Mouse (Mus musculus) kidney, embryonic 16.5 days (tissue): ENCODE results near the gene Il17re. TPM values are rescaled to one million over a fixed set of nuclear protein-coding genes. Genes with fewer than 3 reads are reported as not detected.

Experiments
- ATAC-seq: fragments of 200-750 bp; cut with Nextera tagmentation; 2 replicates; pipeline ENCODE4 v1.8.0; 2017; ENCODE audit warnings: moderate TSS enrichment; ENCODE audit not compliant: low FRiP score, low TSS enrichment
- H3K27ac ChIP-seq: fragments of 300-500 bp; sonication (generic); 2 replicates; pipeline ENCODE4 v1.5.1; 2014; ENCODE audit warnings: low read length
- H3K27me3 ChIP-seq: fragments of 300-500 bp; sonication (generic); 2 replicates; pipeline ENCODE4 v1.6.1; 2014; ENCODE audit warnings: low read length, control low read depth, mixed read lengths; ENCODE audit not compliant: insufficient read depth
- H3K36me3 ChIP-seq: fragments of 300-500 bp; sonication (generic); 2 replicates; pipeline ENCODE4 v1.6.1; 2014; ENCODE audit warnings: low read length, control low read depth, mixed read lengths; ENCODE audit not compliant: insufficient read depth
- H3K4me1 ChIP-seq: fragments of 300-500 bp; sonication (generic); 2 replicates; pipeline ENCODE4 v1.6.1; 2014; ENCODE audit warnings: low read length, control low read depth, mixed read lengths; ENCODE audit not compliant: insufficient read depth
- H3K4me2 ChIP-seq: fragments of 300-500 bp; sonication (generic); replicated peaks from 2 replicates; pipeline ENCODE4 v1.6.1; 2014; ENCODE audit warnings: low read depth, low read length
- H3K4me3 ChIP-seq: fragments of 300-500 bp; sonication (generic); 2 replicates; pipeline ENCODE4 v1.5.1; 2014; ENCODE audit warnings: mild to moderate bottlenecking, low read length
- H3K9ac ChIP-seq: fragments of 300-500 bp; sonication (generic); replicated peaks from 2 replicates; pipeline ENCODE4 v1.6.1; 2014; ENCODE audit warnings: low read length
- H3K9me3 ChIP-seq: fragments of 300-500 bp; sonication (generic); 2 replicates; pipeline ENCODE4 v1.6.1; 2016; ENCODE audit warnings: low read length, control low read depth
- WGBS: fragments of 180-500 bp; shearing (Covaris S2); extraction: QIAGEN DNeasy Blood & Tissue Kit; methylation state at CpG from one replicate; pipeline ENCODE4 v1.1.7; 2014; 5-methylcytosine and 5-hydroxymethylcytosine counted together
- polyA plus RNA-seq: library from polyadenylated mRNA; unstranded; fragments of >200 nt; fragmentation: Nextera tagmentation; extraction: Ambion mirVana; gene quantifications from 2 replicates; pipeline ENCODE4 v1.2.1, GENCODE M21; 2015

Gene Il17re
- polyA plus RNA-seq, 1 experiment from 2014 or later = 10.1 TPM

DNA sequence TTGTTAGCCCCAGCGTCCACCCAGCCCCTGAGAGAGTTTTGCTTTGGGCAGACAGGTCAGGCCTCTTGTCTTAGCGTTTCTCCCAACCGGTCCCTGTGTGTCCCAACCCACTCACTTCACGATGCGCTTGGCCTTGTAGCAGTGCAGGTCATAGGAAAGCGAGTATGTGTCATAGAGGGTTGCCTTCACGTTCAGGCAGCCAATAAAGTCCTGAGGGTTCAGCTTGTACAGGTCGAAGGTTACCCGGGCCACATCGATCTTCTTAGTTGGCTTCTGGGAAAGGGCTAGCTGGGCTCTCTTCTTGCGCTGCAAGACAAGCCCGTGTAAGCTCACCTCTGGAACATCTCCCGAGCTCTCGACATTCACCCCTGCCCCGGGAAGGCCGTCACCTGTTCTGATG lies 30.3 kb upstream of the Il17re start:
- H3K9me3 ChIP-seq = peaks cover 4% of the 10 kb centered on the region; the same call in 1 of the 2 replicates
- no peaks in the 10 kb centered on the region for H3K27me3 ChIP-seq
- ATAC-seq = no peak
- H3K4me3 ChIP-seq = no peak overlapping the region
- WGBS = 84% methylated on average over 16 of the region's 16 CpGs
- no peak overlapping the region for H3K9ac ChIP-seq
- H3K4me1 ChIP-seq = no peaks in the 10 kb centered on the region
- H3K27ac ChIP-seq = no peak overlapping the region
- no peaks in the 10 kb centered on the region for H3K36me3 ChIP-seq
- H3K4me2 ChIP-seq = no peak overlapping the region

DNA sequence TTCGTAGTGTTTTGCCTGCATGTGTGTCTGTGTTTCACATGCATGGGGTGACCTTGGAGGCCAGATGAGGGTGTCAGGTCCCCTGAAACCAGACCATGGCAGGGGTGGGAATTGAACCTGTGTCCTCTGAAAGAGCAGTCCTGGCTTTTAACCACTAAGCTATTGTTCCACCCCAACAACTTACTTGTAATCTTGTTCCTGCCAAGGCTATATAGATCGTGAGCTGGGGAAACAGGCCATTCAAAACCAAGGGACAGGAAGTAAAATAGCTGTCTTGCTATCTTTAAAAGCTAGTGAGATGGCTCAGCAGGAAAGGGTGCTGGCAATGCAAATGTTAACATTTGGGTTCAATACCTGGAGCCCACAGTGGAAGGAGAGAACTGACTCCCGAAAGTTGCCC lies 28.3 kb upstream of the Il17re start:
- H3K9ac ChIP-seq = no peak overlapping the region
- WGBS = 76% methylated on average over 3 of the region's 3 CpGs
- H3K4me1 ChIP-seq = no peaks in the 10 kb centered on the region
- no peaks in the 10 kb centered on the region for H3K36me3 ChIP-seq
- H3K27me3 ChIP-seq = no peaks in the 10 kb centered on the region
- H3K27ac ChIP-seq = no peak overlapping the region
- no peak for ATAC-seq
- peaks cover 4% of the 10 kb centered on the region; the same call in 1 of the 2 replicates for H3K9me3 ChIP-seq
- H3K4me3 ChIP-seq = no peak overlapping the region
- no peak overlapping the region for H3K4me2 ChIP-seq

DNA sequence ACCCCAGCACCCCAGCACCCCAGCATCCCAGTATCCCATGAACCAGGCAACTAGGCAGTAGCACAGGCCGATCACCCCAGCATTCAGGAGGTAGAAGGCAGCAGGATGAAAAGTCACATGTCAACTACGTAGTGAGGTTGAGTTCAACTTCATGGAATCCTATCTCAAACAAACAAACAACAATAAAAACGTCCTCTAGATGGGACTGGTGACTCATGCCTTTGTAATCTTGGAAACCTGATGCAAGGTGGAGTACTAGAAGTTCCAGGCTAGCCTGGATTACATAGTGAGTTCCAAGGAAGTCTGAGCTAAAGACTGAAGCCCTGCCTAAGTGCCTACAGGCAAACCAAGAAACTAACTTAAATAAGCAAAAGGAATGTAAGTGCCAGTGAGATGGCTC lies 27.4 kb upstream of the Il17re start:
- Histone ChIP-seq H3K4me1 (no peaks in the 10 kb centered on the region), H3K27me3 (no peaks in the 10 kb centered on the region), H3K9ac (no peak overlapping the region), H3K27ac (no peak overlapping the region), H3K36me3 (no peaks in the 10 kb centered on the region), H3K9me3 (peaks cover 4% of the 10 kb centered on the region; the same call in 1 of the 2 replicates), H3K4me2 (no peak overlapping the region), H3K4me3 (no peak overlapping the region)
- ATAC-seq = no peak
- 47% methylated on average over 3 of the region's 3 CpGs for WGBS

DNA sequence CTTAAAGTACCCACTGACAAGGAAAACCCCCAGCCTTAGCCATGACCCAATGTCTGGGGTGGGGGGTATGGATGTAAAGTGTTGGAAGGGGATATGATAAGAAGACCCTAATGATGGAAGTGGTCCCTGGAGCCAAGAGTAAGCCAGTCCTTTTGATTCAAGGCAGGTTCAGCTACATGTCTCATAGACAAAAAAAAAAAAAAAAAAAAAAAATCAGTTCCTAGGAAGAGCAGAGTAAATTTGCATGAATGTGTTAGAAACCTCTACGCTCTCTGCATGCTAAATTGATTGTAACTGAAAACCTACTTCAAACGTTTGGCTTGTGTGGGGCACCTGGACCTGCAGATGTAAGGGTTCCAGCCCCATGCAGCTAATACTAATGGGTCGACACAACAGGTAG lies 26.5 kb upstream of the Il17re start:
- ATAC-seq = no peak
- WGBS = 46% methylated on average over 3 of the region's 3 CpGs
- Histone ChIP-seq H3K27me3 (no peaks in the 10 kb centered on the region), H3K9ac (no peak overlapping the region), H3K27ac (no peak overlapping the region), H3K9me3 (peaks cover 4% of the 10 kb centered on the region; the same call in 1 of the 2 replicates), H3K4me2 (no peak overlapping the region), H3K36me3 (no peaks in the 10 kb centered on the region), H3K4me1 (no peaks in the 10 kb centered on the region), H3K4me3 (no peak overlapping the region)

DNA sequence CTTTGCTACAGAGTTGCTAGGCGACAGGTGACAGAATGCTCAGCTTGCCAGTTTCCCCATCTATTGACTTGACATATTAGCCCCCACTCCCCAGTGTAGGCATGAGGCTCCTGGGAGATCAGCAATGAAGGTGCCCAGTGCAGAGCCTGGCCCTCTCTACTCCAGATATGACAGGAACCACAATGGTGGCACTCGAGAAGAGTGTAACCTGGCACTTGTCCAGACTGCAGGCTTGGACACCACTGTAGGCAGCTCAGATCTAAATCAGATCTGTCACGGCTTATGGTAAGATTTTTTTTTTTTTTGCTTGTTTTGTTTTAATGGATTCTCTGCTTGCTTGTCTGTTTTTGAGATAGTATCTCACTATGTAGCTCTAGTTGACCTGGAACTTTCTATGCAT lies 24.6 kb upstream of the Il17re start:
- no peaks in the 10 kb centered on the region for H3K27me3 ChIP-seq
- no peak for ATAC-seq
- H3K9ac ChIP-seq = no peak overlapping the region
- no peaks in the 10 kb centered on the region for H3K4me1 ChIP-seq
- no peak overlapping the region for H3K4me3 ChIP-seq
- no peak overlapping the region for H3K27ac ChIP-seq
- H3K4me2 ChIP-seq = no peak overlapping the region
- H3K36me3 ChIP-seq = no peaks in the 10 kb centered on the region
- no peaks in the 10 kb centered on the region for H3K9me3 ChIP-seq
- 64% methylated on average over 3 of the region's 3 CpGs for WGBS

DNA sequence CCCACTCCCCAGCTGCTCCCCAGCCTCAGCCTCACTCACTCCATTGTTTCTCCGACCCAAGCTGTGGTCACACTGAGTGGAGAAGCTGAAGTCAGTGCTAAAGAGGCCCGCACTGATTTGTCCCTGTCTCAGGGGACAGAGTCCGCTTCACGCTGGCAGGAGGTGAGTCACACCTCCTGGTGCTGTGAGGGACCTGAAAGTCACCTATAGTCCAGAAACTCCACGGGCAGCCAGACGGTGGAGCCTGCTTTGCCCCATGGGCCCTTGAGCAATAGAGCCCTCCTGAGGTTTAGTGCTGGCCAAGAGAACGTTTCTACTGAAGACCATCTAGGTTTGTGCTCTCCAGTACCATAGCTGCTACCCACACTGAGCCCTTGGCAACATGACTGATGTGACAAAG lies 23.6 kb upstream of the Il17re start:
- H3K4me3 ChIP-seq = no peak overlapping the region
- ATAC-seq = no peak
- no peaks in the 10 kb centered on the region for H3K27me3 ChIP-seq
- no peak overlapping the region for H3K27ac ChIP-seq
- H3K9me3 ChIP-seq = no peaks in the 10 kb centered on the region
- H3K36me3 ChIP-seq = no peaks in the 10 kb centered on the region
- H3K9ac ChIP-seq = no peak overlapping the region
- no peak overlapping the region for H3K4me2 ChIP-seq
- H3K4me1 ChIP-seq = no peaks in the 10 kb centered on the region
- 77% methylated on average over 7 of the region's 7 CpGs for WGBS

DNA sequence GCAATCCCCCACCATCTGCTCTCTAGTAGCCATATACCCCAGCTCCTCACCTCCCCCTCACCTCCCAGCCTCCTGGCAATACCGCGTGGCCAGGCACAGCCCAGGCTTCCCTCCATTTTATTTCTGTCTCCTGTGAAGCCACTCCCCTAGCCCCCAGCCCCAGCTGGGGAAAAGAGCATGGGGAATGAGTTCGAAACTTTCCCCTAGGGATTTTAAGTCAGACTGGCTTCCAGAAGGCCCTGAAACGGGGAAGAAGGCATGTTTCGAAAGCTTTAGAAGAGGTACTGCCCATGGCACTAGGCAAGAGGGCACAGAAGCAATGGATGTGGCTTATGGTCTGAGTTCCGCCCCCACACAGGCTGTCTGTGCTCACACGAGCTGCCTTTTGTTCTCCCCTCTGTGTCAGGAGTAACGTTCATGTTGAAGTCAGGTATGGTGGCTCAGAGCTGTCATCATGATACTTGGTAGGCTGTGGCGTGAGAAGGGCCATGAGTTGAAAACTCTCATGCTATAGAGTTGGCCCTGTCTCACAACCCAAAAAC lies 22.5 kb upstream of the Il17re start, which contains the start of gene Cidec:
Gene Cidec, minus strand, starts transcription at position 97 of the 542 bp plus-strand sequence.
- no peaks in the 10 kb centered on the region for H3K9me3 ChIP-seq
- no peaks in the 10 kb centered on the region for H3K36me3 ChIP-seq
- H3K4me2 ChIP-seq = no peak within 1 kb of the TSS
- WGBS = 71% methylated on average over 9 of the region's 9 CpGs
- no peaks in the 10 kb centered on the region for H3K27me3 ChIP-seq
- no peak for ATAC-seq
- H3K4me3 ChIP-seq = no peak within 1 kb of the TSS
- no peaks in the 10 kb centered on the region for H3K4me1 ChIP-seq
- no peak within 1 kb of the TSS for H3K9ac ChIP-seq
- no peak within 1 kb of the TSS for H3K27ac ChIP-seq

DNA sequence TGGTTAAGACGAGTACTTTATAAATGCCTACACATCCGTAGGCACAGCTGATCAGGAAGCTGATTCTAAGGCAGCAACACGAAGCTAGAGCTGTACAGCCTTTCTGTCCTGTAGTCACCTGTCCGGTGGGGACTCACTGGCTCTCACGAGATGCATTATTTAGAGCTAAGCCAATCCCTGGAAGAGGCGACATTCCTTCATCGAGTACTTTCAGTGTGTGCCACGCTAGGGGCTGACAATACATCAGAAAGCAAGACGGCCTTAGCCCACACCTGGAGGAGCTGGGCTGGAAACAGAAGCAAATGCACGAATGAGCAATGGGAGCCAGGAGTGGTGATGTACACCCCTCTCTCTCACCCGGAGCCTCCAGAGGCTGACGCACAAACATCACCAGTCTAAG lies 21.1 kb upstream of the Il17re start:
- Histone ChIP-seq H3K4me1 (no peaks in the 10 kb centered on the region), H3K27me3 (no peaks in the 10 kb centered on the region), H3K4me3 (no peak overlapping the region), H3K9me3 (no peaks in the 10 kb centered on the region), H3K36me3 (no peaks in the 10 kb centered on the region), H3K9ac (no peak overlapping the region), H3K27ac (no peak overlapping the region), H3K4me2 (no peak overlapping the region)
- no peak for ATAC-seq
- WGBS = 72% methylated on average over 12 of the region's 12 CpGs

DNA sequence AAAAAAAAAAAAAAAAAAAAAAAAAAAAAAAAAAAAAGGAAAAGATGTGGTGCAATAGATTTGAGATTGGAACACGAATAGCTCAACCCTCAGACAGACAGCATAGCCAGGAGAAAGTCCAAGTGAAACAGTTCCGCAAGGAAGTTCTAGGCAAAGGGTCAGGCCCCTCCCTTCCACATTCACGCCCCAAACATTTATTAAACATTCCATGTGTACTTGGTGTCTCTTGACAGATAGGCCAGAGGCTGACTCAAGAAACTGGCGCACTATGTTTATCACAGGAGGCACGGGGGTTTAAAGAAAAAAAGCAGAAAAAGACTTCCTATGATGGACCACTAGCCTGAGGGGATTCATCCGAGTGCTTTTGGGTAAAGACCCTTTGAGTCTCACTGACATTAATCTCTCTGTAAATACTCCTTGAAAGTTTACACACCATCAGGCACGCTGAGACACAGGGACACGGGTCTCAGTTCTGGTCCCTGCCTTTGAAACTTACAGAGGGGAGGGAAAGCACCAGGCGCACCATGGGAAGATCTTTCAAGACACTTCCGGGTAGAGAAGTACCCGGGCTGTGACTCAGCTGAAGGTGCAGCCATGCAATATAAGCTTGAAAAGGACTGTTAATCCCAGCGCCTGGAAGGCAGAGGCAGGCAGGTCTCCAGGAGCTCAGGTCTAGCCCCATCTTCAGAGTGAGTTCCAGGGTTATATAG lies 19.4 kb upstream of the Il17re start:
- Histone ChIP-seq H3K36me3 (no peaks in the 10 kb centered on the region), H3K4me3 (no peak overlapping the region), H3K4me2 (no peak overlapping the region), H3K9ac (no peak overlapping the region), H3K27ac (no peak overlapping the region), H3K27me3 (no peaks in the 10 kb centered on the region), H3K4me1 (peaks cover 9% of the 10 kb centered on the region), H3K9me3 (no peaks in the 10 kb centered on the region)
- 58% methylated on average over 12 of the region's 12 CpGs for WGBS
- no peak for ATAC-seq

DNA sequence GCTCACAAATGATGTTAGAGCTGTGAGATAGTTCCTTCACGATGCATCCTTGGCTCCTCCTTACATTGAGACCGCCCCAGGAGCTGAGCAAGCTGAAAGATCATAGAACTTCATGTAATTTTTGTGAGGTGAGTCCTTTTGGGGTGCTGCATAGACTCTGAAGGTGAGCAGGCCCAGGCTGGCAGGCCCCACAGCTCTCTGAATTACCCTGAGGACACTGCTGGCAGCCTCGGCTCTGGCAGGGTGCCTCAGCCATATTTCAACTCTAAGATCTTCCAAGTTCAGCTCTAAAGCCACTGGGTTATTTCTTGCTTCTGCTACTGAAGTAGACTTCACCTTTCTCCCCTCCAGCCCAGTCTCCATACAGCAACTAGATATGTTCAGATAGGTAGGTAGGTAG lies 17.6 kb upstream of the Il17re start:
- no peak overlapping the region for H3K4me2 ChIP-seq
- 85% methylated on average over 3 of the region's 3 CpGs for WGBS
- H3K4me3 ChIP-seq = no peak overlapping the region
- H3K9me3 ChIP-seq = no peaks in the 10 kb centered on the region
- H3K27me3 ChIP-seq = no peaks in the 10 kb centered on the region
- no peak for ATAC-seq
- peaks cover 17% of the 10 kb centered on the region for H3K4me1 ChIP-seq
- no peak overlapping the region for H3K9ac ChIP-seq
- H3K36me3 ChIP-seq = no peaks in the 10 kb centered on the region
- H3K27ac ChIP-seq = no peak overlapping the region
